Mouse (Mus musculus) adipocyte (in vitro differentiated cells): Measurements from ENCODE around the gene Olr1.
"Not testable (repeated sequence)": the region's sequence is repeated elsewhere in the genome, so short reads cannot be mapped to it uniquely, and the experiment has no call there.

Experiments used
- DNase-seq: peaks from one replicate; pipeline ENCODE4 v3.0.0-alpha.2; 2016; ENCODE audit warnings: low spot score

Gene Olr1

DNA sequence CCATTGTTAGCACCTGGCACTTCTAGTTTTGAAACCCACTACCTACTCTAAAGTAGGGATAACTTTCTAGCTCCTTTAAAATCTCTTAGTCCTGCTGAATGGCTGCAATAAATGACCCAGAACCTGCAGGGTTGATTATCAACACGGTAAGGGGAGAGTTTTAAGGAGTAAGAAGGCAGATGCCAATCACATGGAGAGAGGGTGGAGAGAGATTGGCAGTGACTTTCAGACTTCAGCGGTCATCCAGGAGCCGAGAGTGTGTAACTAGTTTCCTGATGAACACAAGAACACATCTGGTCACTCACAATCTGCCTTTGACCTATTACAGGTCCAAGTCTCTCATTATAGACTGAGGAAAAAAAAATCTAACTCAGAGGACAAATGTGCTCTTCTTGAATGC lies 5.4 kb upstream of the Olr1 start, which contains the start of gene Tmem52b:
Gene Tmem52b, plus strand, starts transcription at position 189 of the 400 bp plus-strand sequence.
- DNase-seq: no peak

DNA sequence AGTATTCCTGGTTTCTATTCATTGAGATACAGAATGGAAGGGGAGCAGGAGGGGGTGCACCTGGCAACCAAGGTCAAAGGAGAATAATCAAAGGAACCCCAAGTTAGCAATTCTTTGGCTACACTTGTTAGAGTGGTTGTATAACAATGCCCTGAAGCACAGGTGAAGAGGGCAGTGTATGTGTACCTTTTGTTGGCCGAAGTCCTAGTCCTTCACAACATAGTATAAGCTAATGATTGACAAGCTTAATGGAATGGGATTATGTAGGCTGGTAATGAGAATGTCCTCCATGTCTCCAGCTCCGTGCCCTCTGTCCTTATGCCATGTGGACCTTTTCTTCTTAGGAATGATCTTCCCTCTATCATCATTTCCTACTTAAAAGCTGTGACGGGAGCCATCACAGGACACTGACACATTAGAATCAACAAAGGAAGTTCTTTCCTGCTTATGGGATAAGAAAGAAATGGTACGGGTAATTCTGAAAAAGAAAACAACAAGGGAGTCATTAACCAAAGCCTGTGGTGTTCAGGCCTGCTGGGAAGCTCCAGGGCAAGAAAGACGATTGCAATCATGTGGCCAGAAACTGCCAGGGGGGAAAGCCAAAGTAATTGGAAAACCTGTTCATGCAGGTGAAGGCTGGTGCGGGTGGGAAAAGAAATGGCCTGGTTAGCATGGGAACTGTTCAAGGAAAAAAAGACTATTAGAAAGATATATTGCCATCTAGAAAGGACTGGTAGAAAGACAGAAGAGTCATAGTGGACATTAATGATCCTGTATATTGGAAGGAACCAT lies 3.4 kb upstream of the Olr1 start:
- no peak for DNase-seq

DNA sequence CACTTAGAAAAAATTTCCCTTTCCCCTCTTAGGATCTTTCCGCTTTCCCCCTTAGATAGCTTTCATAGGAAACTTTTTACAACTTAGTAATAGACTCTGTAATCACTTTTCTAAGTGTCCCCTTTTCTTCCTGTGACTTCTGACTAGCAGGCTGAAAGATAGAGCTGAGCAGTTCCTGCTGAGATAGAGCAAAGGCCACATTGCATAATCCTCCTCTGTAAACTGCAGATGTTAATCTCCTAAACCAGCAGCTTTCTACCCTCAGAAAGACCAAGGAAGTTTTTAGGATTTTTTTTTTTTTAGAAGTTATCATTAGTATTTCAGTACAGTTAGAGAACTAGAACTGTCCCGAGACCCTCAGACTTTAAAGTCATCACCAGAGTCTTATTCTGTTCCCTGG lies 3.5 kb downstream of the Olr1 start:
- DNase-seq: no peak

DNA sequence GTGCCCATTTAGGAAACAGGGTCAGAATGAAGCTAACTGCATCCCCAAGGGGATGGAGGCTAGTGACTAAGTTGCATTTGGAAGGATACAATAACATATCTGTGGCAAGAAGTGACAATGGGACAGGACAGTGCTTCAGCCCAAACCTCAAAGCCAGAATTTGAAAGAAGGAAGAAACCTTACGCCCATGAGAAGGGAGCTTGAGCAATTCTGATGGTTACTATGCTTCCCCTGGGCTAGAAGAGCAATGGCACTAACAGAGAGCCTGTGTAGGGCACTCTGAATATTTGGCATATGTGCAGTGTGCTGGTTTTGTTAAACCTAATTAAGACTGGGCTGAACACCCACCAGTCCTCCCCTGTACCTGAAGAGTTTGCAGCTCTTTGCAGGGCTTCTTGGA lies 7.4 kb downstream of the Olr1 start:
- not testable (repeated sequence) for DNase-seq

DNA sequence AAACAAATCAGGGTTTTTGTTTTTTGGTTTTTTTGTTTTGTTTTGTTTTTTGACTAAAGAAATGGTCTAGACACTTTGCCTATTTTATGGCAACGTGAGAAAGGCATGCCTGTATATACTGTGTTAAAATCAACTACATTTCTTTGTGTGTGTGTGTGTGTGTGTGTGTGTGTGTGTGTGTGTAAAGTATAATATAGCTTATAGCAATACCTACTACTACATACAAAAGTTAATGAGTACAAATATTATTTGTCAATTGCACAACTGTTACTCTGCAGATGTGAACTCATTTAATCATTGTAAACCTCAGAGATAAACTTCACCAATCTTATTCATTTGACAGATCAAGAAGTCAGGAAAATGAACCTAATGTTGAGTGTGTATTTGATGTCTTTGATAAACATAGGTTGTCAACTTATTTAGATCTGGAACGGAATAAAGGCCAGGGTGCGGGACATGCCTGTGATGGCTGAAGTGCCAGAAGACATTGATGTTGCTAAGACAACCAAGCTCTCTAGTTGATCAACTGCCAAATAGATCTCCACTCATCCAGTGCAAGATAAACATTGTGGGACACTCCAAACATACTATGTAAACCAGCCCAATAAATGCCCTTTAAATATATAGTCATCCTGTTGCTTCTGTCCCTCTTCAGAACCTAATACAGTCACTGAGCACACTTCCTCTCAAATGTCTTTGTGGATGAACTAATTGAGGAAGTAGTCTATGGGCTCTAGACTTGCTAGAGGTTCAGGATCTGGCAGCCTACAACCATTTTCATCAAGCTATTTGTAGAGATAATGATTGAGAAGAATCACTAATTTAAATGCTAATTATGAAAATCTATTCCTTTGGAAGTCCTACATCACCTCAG lies 9.4 kb downstream of the Olr1 start:
- no peak for DNase-seq

DNA sequence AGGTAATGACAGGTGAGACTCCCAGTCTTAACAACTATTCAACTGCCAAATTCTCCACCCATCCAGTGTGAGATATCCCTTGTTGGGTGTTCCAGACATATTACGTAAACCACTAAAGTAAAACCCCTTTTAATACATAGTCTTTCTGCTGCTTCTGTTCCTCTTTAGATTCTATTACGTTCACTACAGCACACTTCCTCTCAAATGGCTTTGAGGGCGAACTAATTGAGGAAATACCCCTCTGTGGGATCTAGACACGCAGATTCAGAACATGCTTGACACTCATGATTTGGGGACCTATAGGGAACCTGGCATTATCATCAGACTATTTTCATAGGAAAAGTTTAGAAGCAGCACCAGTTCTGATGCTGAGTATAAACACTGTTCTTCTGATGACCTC lies 12.0 kb downstream of the Olr1 start:
- DNase-seq: no peak

DNA sequence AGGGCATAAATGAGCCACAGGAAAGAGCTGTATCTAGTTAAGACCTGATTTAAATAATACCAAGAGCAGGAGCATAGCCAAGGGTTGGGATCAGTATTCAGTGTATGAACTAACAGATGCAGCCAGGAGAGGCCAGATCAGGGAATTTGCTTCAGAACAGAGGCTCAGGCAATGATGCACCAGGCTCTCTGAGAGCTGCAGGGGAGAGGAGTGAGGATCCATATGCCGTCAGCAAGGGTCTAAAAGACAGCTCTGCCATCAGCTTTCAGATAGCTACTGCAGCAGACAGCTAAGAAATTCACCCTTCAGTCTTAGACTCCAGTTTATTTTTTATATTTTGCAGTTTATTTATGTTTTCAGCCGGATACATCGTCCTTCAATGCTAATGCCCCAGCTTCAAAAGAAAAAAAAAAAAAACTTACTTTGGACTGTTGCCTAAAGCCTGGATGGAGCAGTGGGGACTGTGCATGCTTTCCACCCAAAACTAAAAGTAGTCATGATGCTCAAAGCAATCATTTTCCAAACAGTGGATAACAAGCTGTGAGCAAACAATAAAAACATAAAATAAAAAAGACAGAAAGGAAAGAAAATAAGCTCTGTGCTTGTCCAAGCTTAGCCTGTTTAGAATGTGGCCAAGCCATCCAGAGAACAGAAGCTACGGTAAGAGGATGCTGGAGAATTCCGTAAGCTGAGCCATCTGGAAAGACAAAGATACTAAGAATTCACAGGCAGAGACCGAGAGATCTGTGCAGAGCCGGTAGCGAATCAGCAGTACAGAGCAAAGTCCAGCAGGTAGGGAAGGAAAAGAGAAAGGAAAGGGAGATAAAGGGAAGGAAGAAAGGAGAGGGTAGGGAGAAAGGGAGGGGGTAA lies 26.6 kb downstream of the Olr1 start:
- no peak for DNase-seq

DNA sequence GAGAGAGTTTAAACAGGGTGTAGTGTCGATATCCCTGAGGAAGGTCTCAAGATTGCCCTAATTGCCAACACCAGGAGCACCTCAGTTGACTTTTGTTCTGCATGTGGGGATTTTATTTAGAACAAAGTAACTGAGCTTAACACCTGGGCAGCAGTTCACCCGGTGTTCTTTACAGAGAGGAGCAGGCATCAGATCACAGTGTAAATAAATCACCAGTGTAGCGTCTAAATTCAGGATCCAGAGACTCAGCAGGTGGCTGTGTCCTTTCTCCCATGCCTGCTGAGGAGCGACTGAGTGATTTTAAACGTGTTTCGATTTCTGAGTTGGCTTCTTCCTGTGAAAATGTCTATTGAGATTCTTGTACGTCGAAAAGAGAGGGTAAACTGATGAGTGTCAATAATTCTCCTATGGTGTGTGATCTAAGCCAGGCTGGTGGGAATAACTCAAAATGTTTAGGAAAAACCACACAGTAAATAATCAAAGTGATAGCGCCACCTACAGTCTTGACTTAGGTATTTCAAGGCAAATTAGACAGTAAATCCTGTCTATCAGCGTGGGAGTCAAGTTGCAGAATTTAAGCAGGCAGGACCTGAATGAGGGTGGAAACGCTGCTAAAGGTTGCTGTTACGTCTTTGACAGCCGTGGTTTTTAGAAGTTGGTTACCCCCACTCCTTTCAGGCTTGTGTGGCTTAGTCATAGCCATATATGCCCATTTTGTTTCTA lies 30.4 kb downstream of the Olr1 start:
- peak; percentile 31 for DNase-seq

DNA sequence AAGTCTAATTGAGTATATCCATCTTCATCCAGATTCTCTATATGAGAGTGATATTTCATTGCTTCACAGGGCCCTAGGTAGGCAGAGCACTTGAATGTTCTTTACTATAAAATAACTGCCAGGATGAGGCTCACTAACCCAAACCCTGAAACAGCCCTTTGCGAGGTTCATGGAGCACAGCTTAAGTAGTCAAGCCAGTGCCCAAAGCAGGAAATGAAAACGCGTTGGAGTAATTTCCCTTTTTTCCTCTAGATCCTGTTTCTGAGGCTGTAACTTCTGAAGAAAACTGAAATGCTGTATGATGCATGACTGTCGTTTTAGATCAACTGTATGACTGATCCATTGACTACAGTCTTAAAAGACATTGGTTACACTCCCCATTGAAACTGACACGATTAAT lies 34.3 kb downstream of the Olr1 start:
- no peak for DNase-seq

DNA sequence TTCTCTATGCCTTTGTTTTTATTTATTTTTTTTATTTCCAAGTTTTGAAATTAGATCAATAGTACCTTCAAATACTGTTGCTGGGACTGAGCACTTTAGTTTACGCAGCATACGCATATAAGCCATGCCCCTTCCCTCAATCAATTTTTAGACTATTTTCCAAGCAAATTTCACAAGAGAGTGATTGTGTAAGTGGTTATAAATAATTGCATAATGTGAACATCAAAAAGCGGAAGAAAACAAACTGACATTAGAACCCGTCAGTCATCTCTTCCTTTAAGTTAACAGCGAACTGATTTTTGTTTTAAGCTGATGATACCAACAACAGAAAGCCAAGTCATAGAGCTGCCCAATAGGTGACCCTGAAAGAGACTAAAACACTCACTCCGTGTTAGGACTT lies 35.6 kb downstream of the Olr1 start:
- DNase-seq: no peak

DNA sequence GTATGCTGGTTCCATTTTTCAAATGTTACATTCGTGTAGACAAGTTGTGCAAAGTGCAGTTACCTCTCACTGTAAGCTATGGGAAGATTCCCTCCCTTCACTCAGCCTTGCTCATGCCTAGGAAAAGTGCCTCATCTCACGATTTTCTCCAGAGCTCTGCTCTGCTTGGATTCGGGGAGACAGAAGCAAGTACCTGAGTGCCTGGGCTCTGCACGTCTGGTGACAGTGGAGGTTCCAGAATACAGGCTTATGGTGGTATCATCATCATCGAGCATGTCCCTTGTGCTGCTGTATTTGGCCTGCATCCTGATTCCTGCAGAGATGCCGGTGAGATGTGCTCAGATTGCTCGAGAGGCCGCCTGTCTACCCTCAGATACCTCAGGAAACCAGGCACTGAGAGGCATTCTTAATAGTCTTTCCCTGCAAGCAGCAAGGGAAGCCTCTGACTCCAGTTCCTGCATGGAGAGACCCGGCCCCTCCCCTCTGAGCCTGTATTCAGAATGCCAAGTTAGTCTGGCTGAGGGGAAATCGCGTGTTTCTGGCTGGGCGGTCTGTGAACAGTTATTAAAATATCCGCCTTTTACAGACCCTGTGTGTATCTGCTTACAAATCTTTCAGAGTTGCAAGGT lies 55.4 kb downstream of the Olr1 start, which contains the start of gene Clec1a:
Gene Clec1a, minus strand, starts transcription at position 590 of the 629 bp plus-strand sequence.
- DNase-seq: no peak

DNA sequence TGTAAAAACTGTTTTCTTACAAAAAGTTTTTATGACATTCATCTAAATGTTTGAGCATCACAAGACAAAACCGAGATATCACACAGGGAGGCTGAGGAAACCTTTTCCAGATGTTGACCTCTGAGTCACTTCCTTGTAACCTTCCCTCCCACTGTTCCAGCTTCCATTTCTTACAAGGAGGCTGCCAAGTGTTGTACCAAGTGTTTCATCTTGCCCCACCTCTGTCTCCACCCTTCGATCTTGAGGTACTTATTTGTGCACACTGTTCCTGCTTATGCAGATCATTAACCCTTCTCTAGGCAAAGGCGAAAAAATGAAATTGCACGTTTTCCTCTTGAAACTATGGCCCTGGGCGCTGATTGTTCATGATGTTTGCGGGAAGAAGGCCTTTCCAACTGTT lies 57.2 kb downstream of the Olr1 start:
- DNase-seq: no peak

DNA sequence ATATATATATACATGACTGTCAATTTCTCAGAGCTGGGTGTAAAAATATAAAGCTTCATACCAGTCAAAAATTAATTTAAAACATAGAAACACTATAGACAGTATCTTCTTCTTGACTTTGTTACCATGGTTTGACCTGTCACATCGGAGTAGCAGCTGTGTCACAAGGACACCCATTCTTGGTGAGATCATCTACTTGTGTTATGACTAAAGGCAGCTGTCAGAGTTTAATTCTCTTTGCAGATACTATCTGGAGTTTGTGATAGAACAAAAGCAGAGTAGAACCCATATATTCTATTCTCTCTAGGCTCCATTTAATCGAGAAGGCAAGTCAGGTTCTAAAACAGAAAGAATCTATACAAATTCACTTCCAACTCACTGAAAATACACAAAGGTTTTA lies 68.9 kb downstream of the Olr1 start:
- DNase-seq: no peak

DNA sequence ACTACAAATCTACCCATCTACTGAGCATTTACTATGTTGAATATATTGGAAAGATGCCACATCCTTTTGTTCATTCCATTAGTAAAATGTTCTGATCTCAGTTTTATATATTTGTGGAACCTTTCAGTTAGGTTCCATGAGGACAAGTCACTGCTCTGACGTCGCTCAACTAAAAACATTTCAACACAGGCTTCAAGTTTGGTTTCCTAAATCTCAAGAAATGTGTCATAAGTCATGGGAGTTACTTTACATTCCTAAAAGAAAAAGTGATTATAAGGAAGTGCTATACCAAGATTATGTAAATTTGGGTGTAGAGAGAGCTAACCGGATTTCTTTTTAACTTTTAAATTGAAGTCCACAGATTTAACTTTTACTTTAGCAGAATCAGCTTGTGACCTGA lies 70.9 kb downstream of the Olr1 start:
- peak; percentile 27 for DNase-seq
